15 mouse cellular contexts compared by ENCODE assay signal in genomic region chr10:29794663-29795062, GRCm38 (mm10).
"Had no signal": no experiment of that assay in that cellular context is flagged by ENCODE, and none has a peak within 500 bp of the region (broad histone marks: within the 10 kb centered on the region; RNA-seq: fewer than 3 reads in every experiment).

No protein-coding gene starts in this region.

- H3K9me3 ChIP-seq: liver, embryonic 13.5 days; lung, embryonic 15.5 days; megakaryocyte, embryonic 14.5 days; midbrain, embryonic 13.5 days; stomach, embryonic 15.5 days had no signal

- H3K27ac ChIP-seq: layer of hippocampus, adult 2 months; liver, embryonic 13.5 days; lung, embryonic 15.5 days; macrophage; midbrain, embryonic 13.5 days; stomach, embryonic 15.5 days had no signal

- H3K4me1 ChIP-seq: liver, embryonic 13.5 days; lung, embryonic 15.5 days; megakaryocyte, embryonic 14.5 days; midbrain, embryonic 13.5 days; stomach, embryonic 15.5 days had no signal

- H3K27me3 ChIP-seq: liver, embryonic 13.5 days; lung, embryonic 15.5 days; megakaryocyte, embryonic 14.5 days; midbrain, embryonic 13.5 days; stomach, embryonic 15.5 days had no signal

- H3K36me3 ChIP-seq: liver, embryonic 13.5 days; lung, embryonic 15.5 days; midbrain, embryonic 13.5 days; stomach, embryonic 15.5 days had no signal

- ATAC-seq: liver, postnatal 0 days; midbrain, embryonic 13.5 days had no signal

- H3K4me2 ChIP-seq: liver, embryonic 13.5 days; lung, embryonic 15.5 days; midbrain, embryonic 13.5 days; stomach, embryonic 15.5 days had no signal

- H3K9ac ChIP-seq: liver, embryonic 13.5 days; liver, postnatal 0 days; lung, embryonic 15.5 days; midbrain, embryonic 13.5 days; stomach, embryonic 15.5 days had no signal

- DNase-seq: kidney, adult 2 months; kidney, postnatal 4 days; liver; liver, embryonic 13.5 days; liver, postnatal 0 days; lung, postnatal 14 days; right cerebral cortex, postnatal 14 days; thymus, adult 2 months; thymus, postnatal 25 days had no signal

- H3K4me3 ChIP-seq: layer of hippocampus, adult 2 months; liver, embryonic 13.5 days; lung, embryonic 15.5 days; megakaryocyte, embryonic 14.5 days; midbrain, embryonic 13.5 days; stomach, embryonic 15.5 days had no signal
